Mouse (Mus musculus) urinary bladder, adult 18-20 months (tissue): ENCODE results near the gene Fbln5.
A peak's percentile ranks its signal among the peaks of the same experiment; 100 is the strongest.

Experiments
- DNase-seq, 2 experiments: peaks; one replicate each; pipeline ENCODE4 v3.0.0; 2022; ENCODE audit warnings: low spot score in 2 of 2, mixed read lengths in 2 of 2

Fbln5 gene

GRCm38 (mm10) chr12:101762054-101762453, 56.8 kb downstream of the Fbln5 start:
- no peak for DNase-seq

DNA sequence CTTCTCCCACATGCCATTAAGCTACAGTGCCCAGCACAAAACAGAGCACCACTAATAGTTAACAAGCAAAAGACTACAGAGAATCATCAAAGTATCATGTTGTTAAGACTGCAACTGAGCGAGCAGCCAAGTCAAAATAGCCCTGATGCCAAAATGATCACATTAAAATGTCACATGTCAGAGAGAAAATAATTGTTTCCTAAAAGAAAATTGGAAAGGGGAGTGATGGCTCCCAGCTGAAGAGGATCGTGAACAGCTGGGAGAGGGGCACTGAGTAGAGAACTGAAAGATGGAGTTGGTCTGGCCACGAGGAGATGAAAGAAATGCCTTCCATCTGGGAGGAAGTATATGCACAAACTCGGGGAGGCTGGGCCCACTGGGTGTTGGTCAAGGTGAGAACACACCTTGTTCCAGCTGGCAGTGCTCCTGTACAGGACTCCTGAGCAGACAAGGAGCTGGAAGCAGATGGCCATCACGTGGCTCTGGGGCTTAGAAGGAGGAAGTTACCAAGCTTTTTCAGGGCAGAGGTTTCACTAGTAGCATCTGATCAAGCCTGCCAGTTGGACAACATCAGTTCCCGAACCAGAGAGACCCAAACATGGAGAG, 59.3 kb downstream of the Fbln5 start:
- DNase-seq: peak in 1 of 2 experiments; percentile 24

DNA sequence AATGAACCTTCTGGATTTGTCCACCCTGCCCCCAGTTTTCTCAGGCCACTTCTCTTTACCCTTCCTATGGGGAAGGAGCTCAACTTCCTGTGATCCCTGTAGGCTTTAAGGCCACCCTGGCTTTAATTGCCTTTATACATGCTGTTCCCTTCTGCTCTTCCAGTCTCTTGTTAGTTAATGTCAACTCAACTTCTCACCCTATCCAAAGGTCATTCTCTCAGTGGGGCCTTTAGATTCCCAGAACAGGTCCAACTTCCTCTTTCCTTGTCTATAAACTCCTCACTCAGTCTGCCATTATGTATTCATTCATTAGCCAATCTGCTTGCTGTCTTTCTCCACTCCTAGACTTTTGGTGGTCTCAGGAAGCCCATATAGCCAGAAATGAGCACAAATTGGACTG, 60.2 kb downstream of the Fbln5 start:
- no peak for DNase-seq

DNA sequence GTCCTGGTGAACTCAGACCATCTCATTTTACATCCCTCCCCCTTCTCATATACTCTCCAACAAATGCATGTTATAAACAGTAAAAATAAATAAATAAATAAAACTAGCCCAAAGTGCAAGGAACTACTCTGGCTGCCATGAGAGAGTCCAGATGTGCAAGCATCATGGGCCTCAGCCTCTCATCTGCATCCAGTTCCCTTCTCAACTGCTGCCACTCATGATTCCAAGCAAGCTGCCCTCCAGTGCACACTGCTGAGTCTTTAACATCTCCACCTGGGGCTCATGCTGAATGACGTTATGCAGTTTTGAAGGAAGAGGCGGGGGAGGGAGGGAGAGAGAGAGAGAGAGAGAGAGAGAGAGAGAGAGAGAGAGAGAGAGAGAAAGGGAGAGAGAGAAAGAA, 76.5 kb downstream of the Fbln5 start:
- DNase-seq: no peak

- no peak for DNase-seq
Observed at GRCm38 (mm10) chr12:101740486-101740885, 78.4 kb downstream of the Fbln5 start.

GRCm38 (mm10) chr12:101740045-101740444, 78.8 kb downstream of the Fbln5 start:
- no peak for DNase-seq

- DNase-seq: peak in 1 of 2 experiments; percentile 33
Observed at GRCm38 (mm10) chr12:101718755-101719150, 100.1 kb downstream of the Fbln5 start.

DNA sequence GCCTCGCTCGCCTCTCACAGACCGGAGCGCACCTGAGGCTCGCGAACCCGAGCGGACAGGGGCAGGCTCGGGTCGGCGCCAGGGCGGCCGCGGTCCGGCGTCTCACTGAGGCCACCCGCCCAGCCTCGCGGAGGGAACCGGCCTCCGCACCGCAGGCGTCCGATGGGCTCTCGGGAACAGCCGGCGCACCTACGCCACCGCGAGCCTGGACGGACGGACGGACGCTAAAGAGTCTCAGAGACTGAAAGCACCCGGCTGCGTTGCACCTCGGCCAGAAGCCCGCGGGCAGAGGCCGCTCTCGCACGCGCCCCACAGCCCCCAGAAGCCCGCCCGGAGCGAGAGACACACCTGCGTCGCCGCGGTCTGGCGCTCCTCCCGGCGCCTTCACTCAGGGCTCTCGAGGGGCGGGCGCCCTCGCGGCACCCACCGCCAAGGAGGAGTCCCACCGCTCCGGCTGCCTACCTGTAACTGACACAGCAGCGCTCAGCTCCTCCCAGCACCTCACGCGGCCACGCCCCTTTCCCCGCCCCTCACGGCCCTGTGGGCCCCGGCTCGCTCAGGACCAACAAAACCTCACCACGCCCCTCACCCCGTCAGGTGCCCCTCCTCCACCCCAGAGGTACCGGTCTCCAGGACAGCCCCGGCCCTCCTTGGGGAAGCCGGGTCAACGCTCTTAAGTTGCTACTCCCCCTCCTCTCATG, 100.7 kb downstream of the Fbln5 start, which contains the start of gene Tc2n:
Gene Tc2n, minus strand, starts transcription at position 470 of the 701 bp plus-strand sequence.
- DNase-seq: peak; percentile 93 to 98

GRCm38 (mm10) chr12:101699176-101699575, 119.7 kb downstream of the Fbln5 start:
- no peak for DNase-seq
